Mouse (Mus musculus): ENCODE data around the gene Polr1c.

Gene Polr1c

GRCm38 (mm10) chr17:46247512-46248188, at the start of gene Polr1c, which contains the start of gene Yipf3:
Gene Polr1c (minus strand): TSS chr17:46248054.
Gene Yipf3 (plus strand): TSS chr17:46248080.
- in situ Hi-C loops (cut with MboI; ENCODE audit: low pct_unique_long_range_greater_than_20kb in 1 of 2, low sequenced_read_pairs in 2 of 2, unreplicated experiment in 1 of 2): loop anchor here (5.0 to 25.0 kb wide), 2 partner anchors 40 to 715 kb away; no protein-coding TSS in a partner anchor

GRCm38 (mm10) chr17:46297028-46297363, 49.1 kb upstream of the Polr1c start:
- in situ Hi-C loops (cut with MboI; ENCODE audit: low pct_unique_long_range_greater_than_20kb in 1 of 2, low sequenced_read_pairs in 2 of 2, unreplicated experiment in 1 of 2): no loop called here

GRCm38 (mm10) chr17:46296601-46297000, 48.7 kb upstream of the Polr1c start:
- in situ Hi-C loops (cut with MboI; ENCODE audit: low pct_unique_long_range_greater_than_20kb in 1 of 2, low sequenced_read_pairs in 2 of 2, unreplicated experiment in 1 of 2): no loop called here

- in situ Hi-C loops (cut with MboI; ENCODE audit: low pct_unique_long_range_greater_than_20kb in 1 of 2, low sequenced_read_pairs in 2 of 2, unreplicated experiment in 1 of 2): no loop called here
Observed at GRCm38 (mm10) chr17:46287678-46288095, 39.8 kb upstream of the Polr1c start.

- in situ Hi-C loops (cut with MboI; ENCODE audit: low pct_unique_long_range_greater_than_20kb in 1 of 2, low sequenced_read_pairs in 2 of 2, unreplicated experiment in 1 of 2): no loop called here
Observed at GRCm38 (mm10) chr17:46285407-46285806, 37.6 kb upstream of the Polr1c start.

GRCm38 (mm10) chr17:46284653-46285052, 36.8 kb upstream of the Polr1c start:
- in situ Hi-C loops (cut with MboI; ENCODE audit: low pct_unique_long_range_greater_than_20kb in 1 of 2, low sequenced_read_pairs in 2 of 2, unreplicated experiment in 1 of 2): no loop called here

GRCm38 (mm10) chr17:46283911-46284310, 36.1 kb upstream of the Polr1c start:
- in situ Hi-C loops (cut with MboI; ENCODE audit: low pct_unique_long_range_greater_than_20kb in 1 of 2, low sequenced_read_pairs in 2 of 2, unreplicated experiment in 1 of 2): no loop called here

- in situ Hi-C loops (cut with MboI; ENCODE audit: low pct_unique_long_range_greater_than_20kb in 1 of 2, low sequenced_read_pairs in 2 of 2, unreplicated experiment in 1 of 2): no loop called here
Observed at GRCm38 (mm10) chr17:46283140-46283539, 35.3 kb upstream of the Polr1c start.

- in situ Hi-C loops (cut with MboI; ENCODE audit: low pct_unique_long_range_greater_than_20kb in 1 of 2, low sequenced_read_pairs in 2 of 2, unreplicated experiment in 1 of 2): no loop called here
Observed at GRCm38 (mm10) chr17:46282483-46283123, 34.7 kb upstream of the Polr1c start, which contains the start of gene Tjap1. Gene Tjap1 (minus strand): TSS chr17:46283026.

GRCm38 (mm10) chr17:46278011-46278765, 30.3 kb upstream of the Polr1c start:
- in situ Hi-C loops (cut with MboI; ENCODE audit: low pct_unique_long_range_greater_than_20kb in 1 of 2, low sequenced_read_pairs in 2 of 2, unreplicated experiment in 1 of 2): no loop called here

GRCm38 (mm10) chr17:46277586-46277985, 29.7 kb upstream of the Polr1c start:
- in situ Hi-C loops (cut with MboI; ENCODE audit: low pct_unique_long_range_greater_than_20kb in 1 of 2, low sequenced_read_pairs in 2 of 2, unreplicated experiment in 1 of 2): no loop called here

- in situ Hi-C loops (cut with MboI; ENCODE audit: low pct_unique_long_range_greater_than_20kb in 1 of 2, low sequenced_read_pairs in 2 of 2, unreplicated experiment in 1 of 2): no loop called here
Observed at GRCm38 (mm10) chr17:46275506-46275905, 27.7 kb upstream of the Polr1c start.

GRCm38 (mm10) chr17:46275034-46275433, 27.2 kb upstream of the Polr1c start:
- in situ Hi-C loops (cut with MboI; ENCODE audit: low pct_unique_long_range_greater_than_20kb in 1 of 2, low sequenced_read_pairs in 2 of 2, unreplicated experiment in 1 of 2): no loop called here

GRCm38 (mm10) chr17:46274465-46274864, 26.6 kb upstream of the Polr1c start:
- in situ Hi-C loops (cut with MboI; ENCODE audit: low pct_unique_long_range_greater_than_20kb in 1 of 2, low sequenced_read_pairs in 2 of 2, unreplicated experiment in 1 of 2): no loop called here

GRCm38 (mm10) chr17:46273803-46274236, 26.0 kb upstream of the Polr1c start:
- in situ Hi-C loops (cut with MboI; ENCODE audit: low pct_unique_long_range_greater_than_20kb in 1 of 2, low sequenced_read_pairs in 2 of 2, unreplicated experiment in 1 of 2): no loop called here

GRCm38 (mm10) chr17:46272675-46273074, 24.8 kb upstream of the Polr1c start:
- in situ Hi-C loops (cut with MboI; ENCODE audit: low pct_unique_long_range_greater_than_20kb in 1 of 2, low sequenced_read_pairs in 2 of 2, unreplicated experiment in 1 of 2): no loop called here

- in situ Hi-C loops (cut with MboI; ENCODE audit: low pct_unique_long_range_greater_than_20kb in 1 of 2, low sequenced_read_pairs in 2 of 2, unreplicated experiment in 1 of 2): no loop called here
Observed at GRCm38 (mm10) chr17:46272058-46272457, 24.2 kb upstream of the Polr1c start.

GRCm38 (mm10) chr17:46269771-46270534, 22.1 kb upstream of the Polr1c start:
- in situ Hi-C loops (cut with MboI; ENCODE audit: low pct_unique_long_range_greater_than_20kb in 1 of 2, low sequenced_read_pairs in 2 of 2, unreplicated experiment in 1 of 2): no loop called here

All from mouse embryonic stem cell (cell line).